Mouse (Mus musculus) left cerebral cortex, postnatal 36 days (tissue): ENCODE measurements around the gene Fam198b. TPM values are rescaled to one million over a fixed set of nuclear protein-coding genes. Genes with fewer than 3 reads are reported as not detected.

ENCODE experiments used
- DNase-seq, 2 experiments: peaks; one replicate each; pipeline ENCODE4 v3.0.0; 2021 to 2022; ENCODE audit warnings: low spot score in 2 of 2, mixed read lengths in 1 of 2
- intact Hi-C: fragments of 180-260 bp; cut with DNase I; formaldehyde crosslinking; loops from one replicate; pipeline ENCODE4 v1.15.1; 2025
- total RNA-seq, 2 experiments: library from RNA; stranded (reverse); gene quantifications; 2 replicates each; pipeline ENCODE4 v1.2.3; 2021

Gene Fam198b
- total RNA-seq, 2 experiments from 2014 or later: 7.4 to 11.2 TPM

DNA sequence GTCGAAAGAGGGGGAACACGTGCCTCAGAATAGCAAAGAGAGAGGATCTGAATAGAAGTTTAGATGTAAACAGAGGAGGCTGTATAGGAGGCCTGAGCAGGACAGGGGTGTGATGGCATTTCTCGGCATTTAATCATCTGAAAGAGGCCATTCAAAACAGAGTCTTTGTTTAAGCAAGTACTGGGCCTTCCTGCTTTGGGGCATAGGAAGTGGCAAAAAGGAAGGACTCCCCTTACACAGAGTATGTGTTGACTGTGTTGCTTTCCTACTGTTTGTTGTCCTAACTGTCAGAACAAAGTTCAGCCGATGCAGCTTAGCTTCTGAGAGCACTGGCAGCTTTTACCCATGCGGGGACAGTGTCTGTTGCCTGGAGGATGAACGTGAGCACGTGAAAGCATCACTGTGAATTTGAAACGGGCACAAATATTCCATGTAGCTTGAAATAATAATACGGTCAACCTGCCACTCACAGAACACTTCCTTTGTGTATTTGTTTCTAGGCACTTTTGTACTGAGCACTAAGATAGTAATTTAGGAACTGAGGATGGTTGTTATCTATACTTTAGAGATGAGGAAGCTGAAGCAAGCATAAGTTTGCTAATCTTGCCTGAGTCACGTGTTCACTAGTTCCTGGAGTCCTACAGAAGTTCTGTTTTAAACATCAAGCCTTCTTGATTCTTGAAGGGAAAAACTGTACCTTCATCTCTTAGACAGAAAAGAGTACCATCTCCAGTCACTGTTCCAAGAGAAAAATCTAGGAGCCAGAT lies 26.2 kb downstream of the Fam198b start:
- DNase-seq: no peak

DNA sequence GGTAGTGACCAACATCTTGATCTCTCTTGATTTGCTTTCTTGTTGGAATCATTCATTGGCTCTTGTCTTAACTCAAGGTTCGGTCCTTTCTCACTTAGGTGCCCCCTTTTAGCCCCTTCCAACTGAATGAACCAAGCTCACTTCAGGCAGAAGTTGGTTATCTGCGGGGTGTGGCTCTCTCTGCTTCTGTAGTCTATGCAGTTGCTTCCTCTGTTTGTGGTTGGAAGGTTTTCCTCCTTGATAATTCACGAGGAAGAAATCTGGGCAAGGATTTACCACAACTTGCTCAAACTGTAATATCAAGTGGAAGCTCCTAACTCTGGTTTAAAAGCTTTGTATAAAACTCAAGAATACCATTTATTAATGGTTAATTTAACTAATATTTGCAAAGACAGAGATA lies 26.8 kb downstream of the Fam198b start:
- intact Hi-C loops: no loop called here
- no peak for DNase-seq

More for the DNA sequence above, 26.2 kb downstream of the Fam198b start:
- intact Hi-C loops: no loop called here

GRCm38 (mm10) chr3:79914012-79914411 lies 29.7 kb downstream of the Fam198b start:
- DNase-seq: no peak
- intact Hi-C loops: no loop called here

DNA sequence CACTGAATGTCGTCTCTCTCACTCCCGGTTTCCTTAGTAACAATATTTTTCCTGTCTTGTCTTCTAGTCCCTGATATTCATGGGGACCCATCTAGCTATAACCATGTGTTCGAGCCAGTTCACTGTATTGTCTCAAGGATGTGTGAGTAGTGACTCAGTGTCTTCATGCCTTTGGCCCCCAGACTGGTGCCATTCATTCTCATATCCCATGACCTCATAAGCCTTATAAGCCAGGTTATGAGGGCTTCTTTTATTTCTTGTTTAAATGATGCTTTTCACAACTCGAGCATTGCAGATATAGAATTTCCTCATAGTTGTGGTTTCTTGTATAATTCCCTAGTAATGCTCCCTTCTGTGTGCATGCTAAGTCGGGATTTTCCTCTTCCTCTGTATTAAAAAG lies 31.9 kb downstream of the Fam198b start:
- DNase-seq: no peak
- intact Hi-C loops: no loop called here

- intact Hi-C loops: no loop called here
- no peak for DNase-seq
Measured at GRCm38 (mm10) chr3:79918761-79919160, 34.4 kb downstream of the Fam198b start.

DNA sequence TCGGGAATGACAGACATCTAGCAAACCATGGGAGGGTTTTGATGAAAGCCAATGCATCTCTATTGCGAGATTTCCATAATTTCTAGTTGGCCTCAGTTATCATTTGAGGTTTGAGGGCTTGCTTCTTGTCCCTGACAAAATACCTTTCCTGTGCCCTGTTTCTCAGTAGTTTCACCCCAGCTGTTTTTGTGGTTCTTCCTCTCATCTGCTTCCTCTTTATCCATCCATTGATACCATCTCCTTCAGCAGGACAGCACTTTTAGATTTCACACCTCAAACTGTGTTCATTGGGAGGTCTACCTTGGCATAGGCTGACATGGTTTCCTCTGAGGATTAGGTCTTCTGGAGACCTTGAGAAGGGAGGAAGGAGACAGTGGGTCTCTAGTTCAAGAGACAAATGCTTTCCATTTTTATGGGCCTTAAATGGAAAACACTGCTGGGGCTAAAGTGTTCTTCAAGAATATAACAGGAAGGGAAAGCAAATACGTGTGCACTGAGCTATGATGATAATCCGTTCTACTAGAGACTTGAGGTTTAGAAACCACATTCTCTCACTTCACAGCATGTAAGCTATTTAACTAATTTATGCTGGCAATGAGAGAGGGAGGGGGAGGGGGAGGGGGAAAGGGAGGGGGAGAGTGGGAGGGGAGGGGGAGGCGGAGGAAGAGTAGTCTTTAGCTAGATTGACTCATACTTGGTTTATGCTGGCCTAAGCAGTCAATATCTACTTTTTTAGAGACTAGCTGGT lies 41.8 kb downstream of the Fam198b start:
- intact Hi-C loops: no loop called here
- no peak for DNase-seq

DNA sequence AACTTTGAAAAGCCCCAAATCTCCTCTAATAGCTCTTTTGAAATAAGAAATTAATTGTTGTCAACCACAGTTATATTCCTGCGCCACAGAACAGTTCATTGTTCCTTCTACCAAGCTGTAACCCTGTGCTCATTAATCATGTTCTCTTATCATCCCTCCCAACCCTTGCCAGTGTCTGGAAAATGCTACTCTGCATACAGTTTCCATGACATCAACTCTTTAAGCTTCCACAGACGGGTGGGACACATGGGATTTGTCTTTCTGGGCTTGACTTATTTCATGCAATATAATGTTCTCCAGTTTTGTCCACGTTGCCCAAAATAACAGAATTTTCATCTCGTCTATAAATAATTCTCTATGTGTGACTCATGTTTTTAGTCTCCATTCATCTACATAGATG lies 42.7 kb downstream of the Fam198b start:
- intact Hi-C loops: no loop called here
- no peak for DNase-seq

DNA sequence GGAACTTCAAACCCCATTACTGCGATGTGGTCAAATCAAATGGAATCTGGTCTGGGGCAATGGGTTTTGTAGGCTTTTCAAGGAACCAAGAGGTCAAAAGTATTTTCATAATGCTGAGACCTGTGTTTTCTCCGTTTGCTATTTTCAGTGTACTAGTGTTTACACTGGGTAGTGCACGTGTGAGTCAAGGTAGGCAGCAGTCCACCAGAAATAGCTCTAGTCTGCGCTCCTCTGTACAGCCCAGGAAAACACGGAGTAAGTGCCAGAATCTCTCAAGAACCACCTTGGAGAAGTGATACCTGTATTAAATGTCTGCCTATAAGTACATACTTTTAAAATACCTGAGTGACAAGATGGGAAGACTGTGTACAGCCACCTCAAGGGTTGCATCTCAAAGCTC lies 44.1 kb downstream of the Fam198b start:
- intact Hi-C loops: no loop called here
- no peak for DNase-seq

- intact Hi-C loops: loop anchor here (5.0 kb wide), 1 partner anchor 127 kb away; no protein-coding TSS in a partner anchor
- DNase-seq: peak; percentile 54 to 56
Measured at GRCm38 (mm10) chr3:79930141-79930744, 45.9 kb downstream of the Fam198b start.

DNA sequence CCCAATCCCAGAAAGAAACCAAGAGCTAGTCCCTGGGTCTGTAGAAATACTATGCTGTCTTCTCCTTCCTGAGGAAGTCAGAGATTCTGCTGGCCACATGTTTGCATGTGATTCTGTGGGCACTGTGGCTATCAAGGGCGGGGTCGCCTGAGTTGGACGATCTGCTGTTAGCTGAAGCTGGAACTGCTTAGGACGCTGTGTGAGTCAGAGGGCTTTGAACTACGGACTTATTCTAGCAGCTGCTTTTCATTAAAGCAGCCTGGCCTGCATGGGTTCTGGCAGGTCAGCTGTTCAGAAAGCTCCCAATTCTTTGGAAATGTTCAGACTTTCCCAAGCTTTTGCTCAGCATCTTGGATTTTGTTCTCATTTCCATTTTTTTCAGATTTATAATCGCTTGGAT lies 51.9 kb downstream of the Fam198b start:
- intact Hi-C loops: no loop called here
- DNase-seq: no peak

GRCm38 (mm10) chr3:79936730-79937447 lies 52.6 kb downstream of the Fam198b start:
- peak in 1 of 2 experiments; percentile 39 for DNase-seq
- intact Hi-C loops: no loop called here

DNA sequence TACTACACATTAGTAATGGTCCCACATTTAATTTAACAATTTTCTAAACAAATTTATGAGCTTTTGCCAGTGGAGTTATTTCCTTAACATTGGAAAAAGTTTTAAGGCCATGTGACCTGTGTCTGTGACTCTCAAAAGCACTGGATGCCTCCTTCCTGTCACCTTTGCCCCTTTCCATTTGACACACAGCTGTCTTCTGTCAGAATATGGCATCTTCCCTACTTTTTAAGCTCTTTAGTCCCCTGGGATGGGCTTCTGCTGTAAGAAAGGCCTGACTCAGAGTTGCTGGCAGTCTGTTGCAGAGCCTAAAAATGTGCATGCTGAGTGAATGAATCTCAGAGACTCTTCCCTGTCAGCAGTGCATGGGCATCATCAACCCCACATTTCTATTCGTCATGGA lies 63.4 kb downstream of the Fam198b start:
- no peak for DNase-seq
- intact Hi-C loops: no loop called here

DNA sequence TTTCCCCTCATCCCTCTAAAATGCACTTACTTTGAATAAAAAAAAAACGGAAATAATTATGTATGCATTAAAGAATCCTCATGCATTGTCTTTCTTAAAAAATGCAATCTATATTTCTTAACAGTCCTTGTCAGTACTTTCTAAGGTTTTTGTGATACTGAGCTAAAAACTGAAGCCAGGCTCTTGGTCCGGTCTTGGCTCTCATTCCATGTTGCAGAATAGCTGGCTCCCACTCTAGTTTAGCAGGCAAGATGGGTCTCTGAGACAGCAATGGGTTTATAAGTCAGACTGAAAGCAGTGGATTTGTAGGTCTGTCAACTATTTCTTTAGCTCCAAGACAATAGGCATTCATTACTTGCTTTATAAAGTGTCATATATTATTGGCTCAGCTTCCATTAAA lies 63.8 kb downstream of the Fam198b start:
- intact Hi-C loops: no loop called here
- no peak for DNase-seq

DNA sequence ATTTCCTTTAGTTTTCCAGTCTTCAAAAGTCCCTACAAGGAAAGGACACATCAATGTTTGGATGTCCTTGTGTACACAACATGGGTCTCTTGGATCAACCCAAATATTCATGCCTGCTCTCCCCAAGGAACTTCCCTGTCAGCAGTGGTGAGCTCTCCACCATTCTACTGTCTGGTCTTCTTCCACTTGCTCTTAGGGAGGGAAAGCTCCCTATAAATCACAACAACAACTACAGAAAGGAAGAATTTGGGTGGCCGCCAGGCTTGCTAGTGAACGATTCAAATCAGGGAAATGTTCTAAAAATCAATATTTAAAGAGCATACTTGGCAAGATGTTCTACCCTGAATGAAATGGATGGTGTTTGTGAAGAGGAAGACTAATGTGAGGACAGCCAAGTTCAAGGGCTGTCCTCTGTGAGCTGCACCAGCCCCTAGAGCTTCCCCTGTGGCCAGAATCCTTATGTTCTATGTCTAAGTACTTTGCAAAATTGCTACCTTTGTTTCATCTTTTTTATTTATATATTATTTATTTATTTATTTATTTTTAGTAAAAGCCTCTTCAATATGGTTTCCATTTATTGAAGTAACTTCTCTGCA lies 68.9 kb downstream of the Fam198b start:
- intact Hi-C loops: no loop called here
- DNase-seq: no peak

DNA sequence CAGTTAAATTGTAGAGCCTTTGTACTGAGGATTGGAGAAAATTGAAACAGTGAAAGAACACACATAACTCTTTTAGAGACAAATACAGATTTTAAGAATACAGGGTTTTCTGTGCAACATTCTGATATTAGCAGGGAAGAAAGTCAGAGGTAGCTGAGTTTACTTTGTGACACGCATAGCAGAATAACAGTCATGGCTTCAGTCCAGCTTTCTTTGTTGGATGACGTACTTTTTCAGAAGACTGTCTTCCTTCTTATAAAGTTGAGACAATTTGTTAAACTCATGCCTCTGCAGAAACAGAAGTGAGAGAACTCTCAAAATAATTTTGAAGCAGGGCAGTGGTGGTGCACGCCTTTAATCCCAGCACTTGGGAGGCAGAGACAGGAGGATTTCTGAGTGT lies 70.9 kb downstream of the Fam198b start:
- DNase-seq: no peak

GRCm38 (mm10) chr3:79956792-79957191 lies 72.5 kb downstream of the Fam198b start:
- intact Hi-C loops: no loop called here
- DNase-seq: no peak

More for the DNA sequence above, 70.9 kb downstream of the Fam198b start:
- intact Hi-C loops: no loop called here

- DNase-seq: no peak
- intact Hi-C loops: no loop called here
Measured at GRCm38 (mm10) chr3:79957752-79958151, 73.4 kb downstream of the Fam198b start.

GRCm38 (mm10) chr3:79966709-79967108 lies 82.4 kb downstream of the Fam198b start:
- intact Hi-C loops: no loop called here

DNA sequence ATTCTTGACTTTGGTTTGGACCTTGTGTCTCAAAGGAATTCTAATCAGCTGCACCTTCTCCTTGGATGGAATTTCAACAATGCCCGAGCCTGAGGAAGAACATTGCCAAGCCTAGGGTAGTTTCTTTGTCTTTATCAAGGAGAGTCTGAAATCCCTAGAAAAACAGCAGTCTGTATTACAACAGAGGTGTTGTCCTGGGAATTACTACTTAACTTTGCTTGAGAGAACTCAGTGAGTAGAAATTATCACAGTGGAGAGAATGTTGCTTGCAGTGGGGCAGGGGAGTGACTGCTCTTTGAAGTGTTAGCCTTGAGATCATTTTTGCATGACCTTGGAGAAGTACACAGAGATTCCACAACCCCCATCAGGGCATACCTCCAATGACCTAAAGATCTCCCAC lies 83.0 kb downstream of the Fam198b start:
- intact Hi-C loops: no loop called here
- DNase-seq: no peak

More at GRCm38 (mm10) chr3:79966709-79967108, 82.4 kb downstream of the Fam198b start:
- DNase-seq: no peak

- DNase-seq: no peak
- intact Hi-C loops: no loop called here
Measured at GRCm38 (mm10) chr3:79968426-79968825, 84.1 kb downstream of the Fam198b start.
